Mouse (Mus musculus): ENCODE results near the gene Ncf4. TPM values are rescaled to one million over a fixed set of nuclear protein-coding genes. Genes with fewer than 3 reads are reported as not detected.

The Ncf4 gene
- polyA plus RNA-seq, 2 experiments = 32.0 to 38.8 TPM

GRCm38 (mm10) chr15:78206312-78206711, 38.3 kb upstream of the Ncf4 start, which contains the start of gene Pvalb:
TSS of gene Pvalb (minus strand) at chr15:78206400.
- H3K36me3 ChIP-seq (replicated peaks; ENCODE audit: control insufficient read depth, insufficient read depth, low read depth) = no peaks in the 10 kb centered on the region
- 59% methylated on average over 7 of the region's 7 CpGs for WGBS (ENCODE audit: insufficient replicate concordance)
- H3K4me2 ChIP-seq (ENCODE audit: low read depth) = no peak within 1 kb of the TSS
- no peaks in the 10 kb centered on the region for H3K9me3 ChIP-seq (ENCODE audit: control insufficient read depth, low read length)
- no peak for TF ChIP-seq CTCF (IDR thresholded peaks at IDR 0.05; ENCODE audit: low read depth)
- no peak for TF ChIP-seq EP300 (IDR thresholded peaks at IDR 0.05; ENCODE audit: low read depth)
- no peak within 1 kb of the TSS for H3K27ac ChIP-seq
- H3K27me3 ChIP-seq (ENCODE audit: control insufficient read depth, insufficient read depth, low read length) = peaks cover 20% of the 10 kb centered on the region
- no peak for ATAC-seq (ENCODE audit: insufficient read depth)
- no peaks in the 10 kb centered on the region for H3K4me1 ChIP-seq (replicated peaks; ENCODE audit: control insufficient read depth in 2 of 2, insufficient read depth in 2 of 2, low read length in 1 of 2)
- H3K9ac ChIP-seq (replicated peaks) = no peak within 1 kb of the TSS
- no peak for DNase-seq (ENCODE audit: low read depth in 3 of 3, low spot score in 3 of 3)
- no peak within 1 kb of the TSS for H3K4me3 ChIP-seq (ENCODE audit: insufficient read depth in 1 of 2, low read depth in 2 of 2, low read length in 2 of 2)

GRCm38 (mm10) chr15:78210203-78210602, 34.4 kb upstream of the Ncf4 start:
- peaks cover 3% of the 10 kb centered on the region; the same call in 1 of the 2 replicates for H3K27me3 ChIP-seq (ENCODE audit: control insufficient read depth, insufficient read depth, low read length)
- no peak for TF ChIP-seq CTCF (IDR thresholded peaks at IDR 0.05; ENCODE audit: low read depth)
- no peak for TF ChIP-seq EP300 (IDR thresholded peaks at IDR 0.05; ENCODE audit: low read depth)
- H3K27ac ChIP-seq = no peak overlapping the region
- H3K4me3 ChIP-seq (ENCODE audit: insufficient read depth in 1 of 2, low read depth in 2 of 2, low read length in 2 of 2) = no peak overlapping the region
- H3K9me3 ChIP-seq (ENCODE audit: control insufficient read depth, low read length) = no peaks in the 10 kb centered on the region
- no peak overlapping the region for H3K9ac ChIP-seq (replicated peaks)
- WGBS (ENCODE audit: insufficient replicate concordance) = 45% methylated on average over 4 of the region's 4 CpGs
- no peak for ATAC-seq (ENCODE audit: insufficient read depth)
- DNase-seq (ENCODE audit: low read depth in 3 of 3, low spot score in 3 of 3) = no peak
- H3K36me3 ChIP-seq (replicated peaks; ENCODE audit: control insufficient read depth, insufficient read depth, low read depth) = no peaks in the 10 kb centered on the region
- H3K4me2 ChIP-seq (ENCODE audit: low read depth) = no peak overlapping the region
- H3K4me1 ChIP-seq (replicated peaks; ENCODE audit: control insufficient read depth in 2 of 2, insufficient read depth in 2 of 2, low read length in 1 of 2) = no peaks in the 10 kb centered on the region

- no peaks in the 10 kb centered on the region for H3K27me3 ChIP-seq (ENCODE audit: control insufficient read depth, insufficient read depth, low read length)
- no peak overlapping the region for H3K9ac ChIP-seq (replicated peaks)
- no peak for ATAC-seq (ENCODE audit: insufficient read depth)
- no peak overlapping the region for H3K4me3 ChIP-seq (ENCODE audit: insufficient read depth in 1 of 2, low read depth in 2 of 2, low read length in 2 of 2)
- no peak for TF ChIP-seq EP300 (IDR thresholded peaks at IDR 0.05; ENCODE audit: low read depth)
- TF ChIP-seq CTCF (IDR thresholded peaks at IDR 0.05; ENCODE audit: low read depth) = no peak
- H3K36me3 ChIP-seq (replicated peaks; ENCODE audit: control insufficient read depth, insufficient read depth, low read depth) = no peaks in the 10 kb centered on the region
- H3K4me2 ChIP-seq (ENCODE audit: low read depth) = no peak overlapping the region
- 49% methylated on average over 8 of the region's 8 CpGs for WGBS (ENCODE audit: insufficient replicate concordance)
- no peak for DNase-seq (ENCODE audit: low read depth in 3 of 3, low spot score in 3 of 3)
- no peak overlapping the region for H3K27ac ChIP-seq
- H3K4me1 ChIP-seq (replicated peaks; ENCODE audit: control insufficient read depth in 2 of 2, insufficient read depth in 2 of 2, low read length in 1 of 2) = no peaks in the 10 kb centered on the region
- no peaks in the 10 kb centered on the region for H3K9me3 ChIP-seq (ENCODE audit: control insufficient read depth, low read length)
These were observed 33.2 kb upstream of the Ncf4 start for GRCm38 (mm10) chr15:78211367-78211766.

GRCm38 (mm10) chr15:78215269-78215668, 29.3 kb upstream of the Ncf4 start:
- 59% methylated on average over 9 of the region's 9 CpGs for WGBS (ENCODE audit: insufficient replicate concordance)
- H3K36me3 ChIP-seq (replicated peaks; ENCODE audit: control insufficient read depth, insufficient read depth, low read depth) = no peaks in the 10 kb centered on the region
- DNase-seq (ENCODE audit: low read depth in 3 of 3, low spot score in 3 of 3) (no peak), ATAC-seq (ENCODE audit: insufficient read depth) (no peak)
- H3K9me3 ChIP-seq (ENCODE audit: control insufficient read depth, low read length) = no peaks in the 10 kb centered on the region
- TF ChIP-seq EP300 (IDR thresholded peaks at IDR 0.05; ENCODE audit: low read depth) = no peak
- no peak for TF ChIP-seq CTCF (IDR thresholded peaks at IDR 0.05; ENCODE audit: low read depth)
- H3K4me3 ChIP-seq (ENCODE audit: insufficient read depth in 1 of 2, low read depth in 2 of 2, low read length in 2 of 2) = no peak overlapping the region
- H3K4me2 ChIP-seq (ENCODE audit: low read depth) = no peak overlapping the region
- no peak overlapping the region for H3K9ac ChIP-seq (replicated peaks)
- no peak overlapping the region for H3K27ac ChIP-seq
- no peaks in the 10 kb centered on the region for H3K4me1 ChIP-seq (replicated peaks; ENCODE audit: control insufficient read depth in 2 of 2, insufficient read depth in 2 of 2, low read length in 1 of 2)
- no peaks in the 10 kb centered on the region for H3K27me3 ChIP-seq (ENCODE audit: control insufficient read depth, insufficient read depth, low read length)

GRCm38 (mm10) chr15:78227816-78228215, 16.8 kb upstream of the Ncf4 start:
- Histone ChIP-seq H3K4me2 (ENCODE audit: low read depth) (no peak overlapping the region), H3K36me3 (replicated peaks; ENCODE audit: control insufficient read depth, insufficient read depth, low read depth) (no peaks in the 10 kb centered on the region), H3K27ac (no peak overlapping the region), H3K27me3 (ENCODE audit: control insufficient read depth, insufficient read depth, low read length) (no peaks in the 10 kb centered on the region), H3K9me3 (ENCODE audit: control insufficient read depth, low read length) (no peaks in the 10 kb centered on the region), H3K4me3 (ENCODE audit: insufficient read depth in 1 of 2, low read depth in 2 of 2, low read length in 2 of 2) (no peak overlapping the region), H3K9ac (replicated peaks) (no peak overlapping the region), H3K4me1 (replicated peaks; ENCODE audit: control insufficient read depth in 2 of 2, insufficient read depth in 2 of 2, low read length in 1 of 2) (no peaks in the 10 kb centered on the region)
- DNase-seq (ENCODE audit: low read depth in 3 of 3, low spot score in 3 of 3) (no peak), ATAC-seq (ENCODE audit: insufficient read depth) (no peak)
- 67% methylated on average over 12 of the region's 12 CpGs for WGBS (ENCODE audit: insufficient replicate concordance)
- TF ChIP-seq EP300 (IDR thresholded peaks at IDR 0.05; ENCODE audit: low read depth) = no peak
- no peak for TF ChIP-seq CTCF (IDR thresholded peaks at IDR 0.05; ENCODE audit: low read depth)

Data from liver, embryonic 14.5 days (tissue).